8 mouse cellular contexts compared by ENCODE assay signal in the genomic region with DNA sequence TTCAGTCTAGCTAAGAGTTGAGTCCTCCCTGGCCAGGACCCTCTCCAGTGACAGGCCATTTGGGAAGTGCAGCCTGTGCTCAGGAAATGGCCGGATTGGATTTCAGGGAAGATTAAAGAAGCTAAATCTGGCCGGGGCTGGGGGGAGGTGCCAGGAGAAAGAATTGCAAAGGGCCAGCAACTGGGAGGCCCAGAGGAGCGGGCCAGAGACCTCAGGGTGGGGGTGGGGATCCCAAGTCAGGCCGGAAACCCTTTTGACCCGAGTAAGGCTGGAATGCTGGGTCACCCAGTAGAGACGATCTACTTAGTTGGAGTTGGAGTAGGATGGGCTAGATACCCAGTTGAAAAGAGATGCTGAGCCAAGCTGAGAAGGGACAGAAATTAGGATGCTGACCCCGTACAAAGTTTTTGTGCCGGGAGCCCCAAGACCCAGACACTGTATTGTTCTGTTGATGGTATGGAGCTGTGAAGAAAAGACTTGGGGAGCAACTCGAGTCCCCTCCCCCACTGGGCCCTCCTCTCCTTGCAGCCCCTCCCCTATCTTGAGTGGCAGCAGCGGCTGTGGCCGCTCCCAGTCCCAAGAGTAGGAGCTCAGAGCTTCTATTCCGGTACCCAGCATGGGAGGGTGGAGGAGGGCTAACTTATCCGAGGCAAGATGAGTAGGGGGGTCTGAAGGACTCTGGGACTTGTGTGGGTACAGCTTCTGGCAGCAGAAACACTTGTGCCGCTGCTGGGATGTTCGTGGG. TPM values are rescaled to one million over a fixed set of nuclear protein-coding genes. Genes with fewer than 3 reads are reported as not detected.
A peak's percentile ranks its signal among the peaks of the same experiment; 100 is the strongest.
DNase-seq lines count a peak whose midpoint lies in the region; ATAC-seq and TF ChIP-seq lines count a peak whose summit lies in the region.

No protein-coding gene starts in this region.

- H3K4me3 ChIP-seq in forebrain, embryonic 13.5 days: no peak overlapping the region
- H3K4me3 ChIP-seq in intestine, embryonic 14.5 days (ENCODE audit: low read depth, low read length): no peak overlapping the region
- H3K4me3 ChIP-seq in liver, postnatal 0 days (ENCODE audit: low read depth, low read length): no peak overlapping the region
- no peak overlapping the region for H3K4me3 ChIP-seq in layer of hippocampus, adult 2 months

- 0 out of 2 replicates have a peak, but pooled peaks have one; percentile 39 for ATAC-seq in forebrain, embryonic 13.5 days
- ATAC-seq in intestine, embryonic 14.5 days (replicated peaks; ENCODE audit: low FRiP score, low TSS enrichment, low read depth): no peak
- ATAC-seq in liver, postnatal 0 days: no peak

- H3K9me3 ChIP-seq in forebrain, embryonic 13.5 days (replicated peaks): no peaks in the 10 kb centered on the region
- no peaks in the 10 kb centered on the region for H3K9me3 ChIP-seq in intestine, embryonic 14.5 days (ENCODE audit: control insufficient read depth, low read length)
- H3K9me3 ChIP-seq in liver, postnatal 0 days (ENCODE audit: low read length): no peaks in the 10 kb centered on the region

- peaks cover 28% of the 10 kb centered on the region for H3K27me3 ChIP-seq in forebrain, embryonic 13.5 days
- H3K27me3 ChIP-seq in intestine, embryonic 14.5 days (replicated peaks; ENCODE audit: control insufficient read depth, insufficient read depth, low read length): no peaks in the 10 kb centered on the region
- H3K27me3 ChIP-seq in liver, postnatal 0 days (ENCODE audit: insufficient read depth, low read length): peaks cover 13% of the 10 kb centered on the region; the same call in 1 of the 2 replicates

- peak; percentile 76 for DNase-seq in embryo, embryonic 10 days (ENCODE audit: low spot score)
- DNase-seq in intestine, embryonic 14.5 days (ENCODE audit: low spot score): no peak
- no peak for DNase-seq in liver, postnatal 0 days
- DNase-seq in layer of hippocampus, adult 2 months (ENCODE audit: low spot score in 2 of 2): no peak
- no peak for DNase-seq in spleen, adult 18-20 months
- DNase-seq in cerebellum, postnatal 10 days: no peak
- DNase-seq in ovary, adult 18-20 months (ENCODE audit: low spot score): no peak

- H3K36me3 ChIP-seq in forebrain, embryonic 13.5 days (ENCODE audit: poor library complexity, severe bottlenecking): no peaks in the 10 kb centered on the region
- no peaks in the 10 kb centered on the region for H3K36me3 ChIP-seq in intestine, embryonic 14.5 days (ENCODE audit: control insufficient read depth, insufficient read depth, low read length)
- no peaks in the 10 kb centered on the region for H3K36me3 ChIP-seq in liver, postnatal 0 days (replicated peaks; ENCODE audit: insufficient read depth, low read length)

- 6% methylated on average over 15 of the region's 15 CpGs for WGBS in forebrain, embryonic 13.5 days
- 20% methylated on average over 15 of the region's 15 CpGs for WGBS in intestine, embryonic 14.5 days
- 19% methylated on average over 15 of the region's 15 CpGs for WGBS in liver, postnatal 0 days (ENCODE audit: insufficient replicate concordance)

- TF ChIP-seq EP300 in liver, postnatal 0 days (IDR thresholded peaks at IDR 0.05; ENCODE audit: low read depth): no peak

- peaks cover 13% of the 10 kb centered on the region for H3K4me1 ChIP-seq in forebrain, embryonic 13.5 days
- peaks cover 26% of the 10 kb centered on the region for H3K4me1 ChIP-seq in intestine, embryonic 14.5 days (replicated peaks; ENCODE audit: control insufficient read depth, insufficient read depth, low read length)
- no peaks in the 10 kb centered on the region for H3K4me1 ChIP-seq in liver, postnatal 0 days (ENCODE audit: insufficient read depth)

- H3K4me2 ChIP-seq in forebrain, embryonic 13.5 days: peak overlapping the region; percentile 24; the same call in 1 of the 2 replicates
- H3K4me2 ChIP-seq in intestine, embryonic 14.5 days (ENCODE audit: low read length): no peak overlapping the region
- no peak overlapping the region for H3K4me2 ChIP-seq in liver, postnatal 0 days (ENCODE audit: low read depth, low read length)

- no peak for TF ChIP-seq CTCF in liver, postnatal 0 days (IDR thresholded peaks at IDR 0.05; ENCODE audit: low read depth)
- no peak for TF ChIP-seq CTCF in layer of hippocampus, adult 2 months (conservative IDR thresholded peaks at IDR 0.05)

- no peak overlapping the region for H3K9ac ChIP-seq in forebrain, embryonic 13.5 days
- H3K9ac ChIP-seq in intestine, embryonic 14.5 days (ENCODE audit: low read length): no peak overlapping the region
- H3K9ac ChIP-seq in liver, postnatal 0 days (replicated peaks): no peak overlapping the region

- no peak overlapping the region for H3K27ac ChIP-seq in forebrain, embryonic 13.5 days
- H3K27ac ChIP-seq in intestine, embryonic 14.5 days (ENCODE audit: low read depth): 0 out of 2 replicates have a peak overlapping the region, but pooled peaks have one; percentile 23
- H3K27ac ChIP-seq in liver, postnatal 0 days (ENCODE audit: low read depth): peak overlapping the region; percentile 29; the same call in 1 of the 2 replicates
- no peak overlapping the region for H3K27ac ChIP-seq in layer of hippocampus, adult 2 months

RNA-seq across cellular contexts. Expression of a gene that starts 15.7 kb away (rescaled TPM):
- 0.81 and 1.1 TPM in 2 replicates for polyA plus RNA-seq in forebrain, embryonic 13.5 days (2015; fragmentation: Nextera tagmentation; extraction: Ambion mirVana)
- 72.4 and 73.2 TPM in 2 replicates for polyA plus RNA-seq in intestine, embryonic 14.5 days (2014; fragmentation: Nextera tagmentation; extraction: Ambion mirVana)
- polyA plus RNA-seq in liver, postnatal 0 days (2015; fragmentation: Nextera tagmentation; extraction: Ambion mirVana): 4.0 and 14.2 TPM in 2 replicates
- total RNA-seq in layer of hippocampus, adult 2 months (2021): under 1 TPM; 0.88 to 1.00 TPM

RNA-seq across cellular contexts. Expression of a gene that starts 26.7 kb away (rescaled TPM):
- 140 and 142 TPM in 2 replicates for polyA plus RNA-seq in forebrain, embryonic 13.5 days (2015; fragmentation: Nextera tagmentation; extraction: Ambion mirVana)
- 133 and 137 TPM in 2 replicates for polyA plus RNA-seq in intestine, embryonic 14.5 days (2014; fragmentation: Nextera tagmentation; extraction: Ambion mirVana)
- 50.5 and 52.8 TPM in 2 replicates for polyA plus RNA-seq in liver, postnatal 0 days (2015; fragmentation: Nextera tagmentation; extraction: Ambion mirVana)
- 10 to 100 TPM; 49.1 to 50.0 TPM for total RNA-seq in layer of hippocampus, adult 2 months (2021)

RNA-seq across cellular contexts. Expression of a gene that starts 30.6 kb away (rescaled TPM):
- polyA plus RNA-seq in forebrain, embryonic 13.5 days (2015; fragmentation: Nextera tagmentation; extraction: Ambion mirVana): 7.6 and 9.0 TPM in 2 replicates
- polyA plus RNA-seq in intestine, embryonic 14.5 days (2014; fragmentation: Nextera tagmentation; extraction: Ambion mirVana): 46.7 and 55.2 TPM in 2 replicates
- polyA plus RNA-seq in liver, postnatal 0 days (2015; fragmentation: Nextera tagmentation; extraction: Ambion mirVana): 3.4 and 3.5 TPM in 2 replicates
- total RNA-seq in layer of hippocampus, adult 2 months (2021): 100 to 1,000 TPM; 168 to 179 TPM

Comparison
In these comparisons a context has a peak if more than half of its experiments do, and no peak if none do; other contexts are left out.
1. H3K27ac ChIP-seq: peak in intestine, embryonic 14.5 days (single experiment) and liver, postnatal 0 days (single experiment); none in forebrain, embryonic 13.5 days (single experiment) and layer of hippocampus, adult 2 months (single experiment).